Comparison of ENCODE assay signal across 9 mouse cellular contexts in the genomic region with DNA sequence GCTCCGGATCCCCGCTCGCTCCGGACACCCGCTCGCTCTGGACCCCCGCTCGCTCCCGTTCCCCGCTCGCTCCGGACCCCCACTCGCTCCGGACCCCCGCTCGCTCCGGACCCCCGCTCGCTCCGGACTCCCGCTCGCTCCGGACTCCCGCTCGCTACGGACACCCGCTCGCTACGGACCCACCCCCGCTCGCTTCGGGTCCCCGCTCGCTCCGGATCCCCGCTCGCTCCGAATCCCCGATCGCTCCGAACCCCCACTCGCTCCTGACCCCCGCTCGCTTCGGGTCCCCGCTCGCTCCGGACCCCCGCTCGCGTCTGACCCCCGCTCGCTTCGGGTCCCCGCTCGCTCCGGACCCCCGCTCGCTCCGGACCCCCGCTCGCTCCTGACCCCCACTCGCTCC. TPM values are rescaled to one million over a fixed set of nuclear protein-coding genes. Genes with fewer than 3 reads are reported as not detected.
A peak's percentile ranks its signal among the peaks of the same experiment; 100 is the strongest.
DNase-seq lines count a peak whose midpoint lies in the region; ATAC-seq and TF ChIP-seq lines count a peak whose summit lies in the region.
"Not testable (repeated sequence)": the region's sequence is repeated elsewhere in the genome, so short reads cannot be mapped to it uniquely, and the experiment has no call there.
"Had no signal": no experiment of that assay in that cellular context is flagged by ENCODE, and none has a peak within 500 bp of the region (broad histone marks: within the 10 kb centered on the region; RNA-seq: fewer than 3 reads in every experiment).

No protein-coding gene starts in this region.

- peaks cover 14% of the 10 kb centered on the region for H3K4me1 ChIP-seq in forebrain, embryonic 13.5 days
- not testable (repeated sequence) for H3K4me1 ChIP-seq in heart, embryonic 15.5 days (replicated peaks); intestine, embryonic 15.5 days (replicated peaks); liver, embryonic 16.5 days (ENCODE audit: control insufficient read depth, low read depth, low read length); midbrain, embryonic 14.5 days (ENCODE audit: control insufficient read depth, insufficient read depth, low read length); spleen, adult 2 months (ENCODE audit: control insufficient read depth, insufficient read depth, insufficient read length)
- peaks cover 14% of the 10 kb centered on the region for H3K4me1 ChIP-seq in limb, embryonic 10.5 days

- TF ChIP-seq POLR2A in brain, embryonic 14.5 days (IDR thresholded peaks at IDR 0.05; ENCODE audit: borderline replicate concordance, extremely low read depth, insufficient read depth, insufficient read length, poor library complexity, severe bottlenecking); spleen, adult 2 months (IDR thresholded peaks at IDR 0.05; ENCODE audit: low read depth, low read length): not testable (repeated sequence)

- peak overlapping the region; percentile 56 for H3K9ac ChIP-seq in forebrain, embryonic 13.5 days
- peak overlapping the region; percentile 47 for H3K9ac ChIP-seq in heart, embryonic 15.5 days
- H3K9ac ChIP-seq in intestine, embryonic 15.5 days = peak overlapping the region; percentile 44; the same call in 1 of the 2 replicates
- not testable (repeated sequence) for H3K9ac ChIP-seq in liver, embryonic 16.5 days (ENCODE audit: low read depth, low read length)
- H3K9ac ChIP-seq in midbrain, embryonic 14.5 days (replicated peaks; ENCODE audit: low read length) = peak overlapping the region; percentile 49; the same call in 1 of the 2 replicates

- H3K36me3 ChIP-seq in forebrain, embryonic 13.5 days (ENCODE audit: poor library complexity, severe bottlenecking); intestine, embryonic 15.5 days; limb, embryonic 10.5 days; liver, embryonic 16.5 days (ENCODE audit: control insufficient read depth, insufficient read depth); midbrain, embryonic 14.5 days (ENCODE audit: control insufficient read depth, insufficient read depth, low read length); spleen, adult 2 months (ENCODE audit: control insufficient read depth, insufficient read depth, low read length): not testable (repeated sequence)
- peaks cover 60% of the 10 kb centered on the region for H3K36me3 ChIP-seq in heart, embryonic 15.5 days

- H3K4me2 ChIP-seq in forebrain, embryonic 13.5 days = peak overlapping the region; percentile 95
- peak overlapping the region; percentile 73 for H3K4me2 ChIP-seq in heart, embryonic 15.5 days
- peak overlapping the region; percentile 94 for H3K4me2 ChIP-seq in intestine, embryonic 15.5 days (replicated peaks)
- H3K4me2 ChIP-seq in liver, embryonic 16.5 days (ENCODE audit: low read depth, low read length) = peak overlapping the region; percentile 62
- H3K4me2 ChIP-seq in midbrain, embryonic 14.5 days (ENCODE audit: low read length) = peak overlapping the region; percentile 96

- TF ChIP-seq CTCF in brain, embryonic 14.5 days (IDR thresholded peaks at IDR 0.05; ENCODE audit: borderline replicate concordance, extremely low read depth, insufficient read depth, insufficient read length); spleen, adult 2 months (IDR thresholded peaks at IDR 0.05; ENCODE audit: extremely low read depth, insufficient read depth, insufficient read length, insufficient replicate concordance): not testable (repeated sequence)

- H3K27ac ChIP-seq in forebrain, embryonic 13.5 days; heart, embryonic 15.5 days; intestine, embryonic 15.5 days; limb, embryonic 10.5 days; liver, embryonic 16.5 days (ENCODE audit: low read length); midbrain, embryonic 14.5 days (replicated peaks; ENCODE audit: low read depth, low read length); spleen, adult 2 months (ENCODE audit: insufficient read depth, low read length): not testable (repeated sequence)

- peaks cover 74% of the 10 kb centered on the region for H3K27me3 ChIP-seq in forebrain, embryonic 13.5 days
- H3K27me3 ChIP-seq in heart, embryonic 15.5 days = not testable (repeated sequence)
- H3K27me3 ChIP-seq in intestine, embryonic 15.5 days (replicated peaks) = peaks cover 52% of the 10 kb centered on the region
- peaks cover 93% of the 10 kb centered on the region for H3K27me3 ChIP-seq in limb, embryonic 10.5 days (ENCODE audit: low read depth, poor library complexity, severe bottlenecking)
- peaks cover 84% of the 10 kb centered on the region for H3K27me3 ChIP-seq in liver, embryonic 16.5 days (ENCODE audit: control insufficient read depth, insufficient read depth, low read depth, low read length)
- peaks cover 49% of the 10 kb centered on the region for H3K27me3 ChIP-seq in midbrain, embryonic 14.5 days (ENCODE audit: control insufficient read depth, insufficient read depth, low read length)
- H3K27me3 ChIP-seq in spleen, adult 2 months (ENCODE audit: control insufficient read depth, insufficient read depth, low read length) = peaks cover 26% of the 10 kb centered on the region

- H3K4me3 ChIP-seq in forebrain, embryonic 13.5 days = peak overlapping the region; percentile 51
- peak overlapping the region; percentile 52 for H3K4me3 ChIP-seq in heart, embryonic 15.5 days
- H3K4me3 ChIP-seq in intestine, embryonic 15.5 days (replicated peaks) = peak overlapping the region; percentile 46
- H3K4me3 ChIP-seq in limb, embryonic 10.5 days = peak overlapping the region; percentile 51
- peak overlapping the region; percentile 42 for H3K4me3 ChIP-seq in liver, embryonic 16.5 days (ENCODE audit: low read depth, low read length)
- H3K4me3 ChIP-seq in midbrain, embryonic 14.5 days (replicated peaks; ENCODE audit: low read depth, low read length) = peak overlapping the region; percentile 45
- H3K4me3 ChIP-seq in spleen, adult 2 months (ENCODE audit: extremely low read depth, insufficient read depth, insufficient read length) = 0 out of 2 replicates have a peak overlapping the region, but pooled peaks have one; percentile 27

- H3K9me3 ChIP-seq in forebrain, embryonic 13.5 days (replicated peaks); heart, embryonic 15.5 days (replicated peaks); intestine, embryonic 15.5 days; limb, embryonic 10.5 days (replicated peaks); liver, embryonic 16.5 days (replicated peaks; ENCODE audit: control insufficient read depth, low read length); midbrain, embryonic 14.5 days (ENCODE audit: control insufficient read depth, low read length): not testable (repeated sequence)

- peak; percentile 39 for DNase-seq in brain, embryonic 14.5 days (ENCODE audit: low read depth)
- DNase-seq in limb, embryonic 10.5 days (ENCODE audit: low spot score); spleen, adult 2 months (ENCODE audit: low read depth in 1 of 2, low spot score in 2 of 2): not testable (repeated sequence)
- DNase-seq in midbrain, embryonic 14.5 days = peak; percentile 34

- ATAC-seq in forebrain, embryonic 13.5 days; heart, embryonic 15.5 days (replicated peaks; ENCODE audit: insufficient number of reproducible peaks, insufficient read depth, low FRiP score, low read depth); intestine, embryonic 15.5 days; liver, embryonic 16.5 days (ENCODE audit: low read depth); midbrain, embryonic 14.5 days (ENCODE audit: low FRiP score, low TSS enrichment): not testable (repeated sequence)

- WGBS in forebrain, embryonic 13.5 days = 0% methylated on average over 47 of the region's 63 CpGs
- WGBS in heart, embryonic 15.5 days = 11% methylated on average over 61 of the region's 63 CpGs
- under 1% methylated on average over 61 of the region's 63 CpGs for WGBS in intestine, embryonic 15.5 days
- under 1% methylated on average over 63 of the region's 63 CpGs for WGBS in limb, embryonic 10.5 days
- WGBS in liver, embryonic 16.5 days (ENCODE audit: insufficient replicate concordance) = 4% methylated on average over 41 of the region's 63 CpGs
- whole genome bisulfite sequencing in midbrain, embryonic 14.5 days = 0% methylated on average over 61 of the region's 63 CpGs
- 8% methylated on average over 61 of the region's 63 CpGs for WGBS in spleen, adult 2 months

RNA-seq across cellular contexts. Expression of gene Slfn5, which starts 20.0 kb away (rescaled TPM):
- polyA plus RNA-seq in brain, embryonic 14.5 days (2012; rRNA removed) = 0.57 and 1.0 TPM in 2 replicates
- polyA plus RNA-seq in forebrain, embryonic 13.5 days (2015; fragmentation: Nextera tagmentation; extraction: Ambion mirVana) = 0.18 and 0.30 TPM in 2 replicates
- 6.6 and 6.7 TPM in 2 replicates for polyA plus RNA-seq in heart, embryonic 15.5 days (2015; fragmentation: Nextera tagmentation; extraction: Ambion mirVana)
- 1.9 TPM in 2 replicates for polyA plus RNA-seq in intestine, embryonic 15.5 days (2015; fragmentation: Nextera tagmentation; extraction: Ambion mirVana)
- polyA plus RNA-seq in limb, embryonic 10.5 days (2016; fragmentation: Nextera tagmentation; extraction: Ambion mirVana) = 0.31 and 0.46 TPM in 2 replicates
- 1.6 TPM in 2 replicates for polyA plus RNA-seq in liver, embryonic 16.5 days (2015; fragmentation: Nextera tagmentation; extraction: Ambion mirVana)
- 0.98 and 2.6 TPM in 2 replicates for polyA plus RNA-seq in midbrain, embryonic 14.5 days (2014; fragmentation: Nextera tagmentation; extraction: Ambion mirVana)
- 3.1 and 3.4 TPM in 2 replicates for polyA plus RNA-seq in spleen, adult 2 months (2012; rRNA removed)

RNA-seq across cellular contexts. Expression of gene Unc45b, which starts 20.8 kb away (rescaled TPM):
- 1.1 and 1.5 TPM in 2 replicates for polyA plus RNA-seq in brain, embryonic 14.5 days (2012; rRNA removed)
- polyA plus RNA-seq in forebrain, embryonic 13.5 days (2015; fragmentation: Nextera tagmentation; extraction: Ambion mirVana) = 0.25 and 0.40 TPM in 2 replicates
- 169 and 170 TPM in 2 replicates for polyA plus RNA-seq in heart, embryonic 15.5 days (2015; fragmentation: Nextera tagmentation; extraction: Ambion mirVana)
- polyA plus RNA-seq in intestine, embryonic 15.5 days (2015; fragmentation: Nextera tagmentation; extraction: Ambion mirVana) = 1.8 and 2.1 TPM in 2 replicates
- 0.73 and 1.4 TPM in 2 replicates for polyA plus RNA-seq in limb, embryonic 10.5 days (2016; fragmentation: Nextera tagmentation; extraction: Ambion mirVana)
- 1.4 and 2.4 TPM in 2 replicates for polyA plus RNA-seq in liver, embryonic 16.5 days (2015; fragmentation: Nextera tagmentation; extraction: Ambion mirVana)
- 0.32 and 0.84 TPM in 2 replicates for polyA plus RNA-seq in midbrain, embryonic 14.5 days (2014; fragmentation: Nextera tagmentation; extraction: Ambion mirVana)
- polyA plus RNA-seq in spleen, adult 2 months (2012; rRNA removed) = 0.31 and 0.82 TPM in 2 replicates
- polyA plus RNA-seq: erythroblast, embryonic 14.5 days had no signal

RNA-seq across cellular contexts. Expression of gene Nle1, which starts 22.9 kb away (rescaled TPM):
- polyA plus RNA-seq in brain, embryonic 14.5 days (2012; rRNA removed) = 59.1 and 92.3 TPM in 2 replicates
- 28.1 and 35.9 TPM in 2 replicates for polyA plus RNA-seq in forebrain, embryonic 13.5 days (2015; fragmentation: Nextera tagmentation; extraction: Ambion mirVana)
- polyA plus RNA-seq in heart, embryonic 15.5 days (2015; fragmentation: Nextera tagmentation; extraction: Ambion mirVana) = 17.7 and 25.9 TPM in 2 replicates
- 29.9 and 31.7 TPM in 2 replicates for polyA plus RNA-seq in intestine, embryonic 15.5 days (2015; fragmentation: Nextera tagmentation; extraction: Ambion mirVana)
- polyA plus RNA-seq in limb, embryonic 10.5 days (2016; fragmentation: Nextera tagmentation; extraction: Ambion mirVana) = 54.6 and 55.3 TPM in 2 replicates
- polyA plus RNA-seq in liver, embryonic 16.5 days (2015; fragmentation: Nextera tagmentation; extraction: Ambion mirVana) = 9.1 and 10.7 TPM in 2 replicates
- polyA plus RNA-seq in midbrain, embryonic 14.5 days (2014; fragmentation: Nextera tagmentation; extraction: Ambion mirVana) = 24.8 and 28.0 TPM in 2 replicates
- 53.5 and 61.3 TPM in 2 replicates for polyA plus RNA-seq in spleen, adult 2 months (2012; rRNA removed)

RNA-seq across cellular contexts. Expression of gene Fndc8, which starts 39.2 kb away (rescaled TPM):
- polyA plus RNA-seq in brain, embryonic 14.5 days (2012; rRNA removed) = 0.03 TPM in 1 of 2 replicates, not detected in the other
- 0.22 and 0.42 TPM in 2 replicates for polyA plus RNA-seq in forebrain, embryonic 13.5 days (2015; fragmentation: Nextera tagmentation; extraction: Ambion mirVana)
- 0.08 and 0.14 TPM in 2 replicates for polyA plus RNA-seq in heart, embryonic 15.5 days (2015; fragmentation: Nextera tagmentation; extraction: Ambion mirVana)
- polyA plus RNA-seq in intestine, embryonic 15.5 days (2015; fragmentation: Nextera tagmentation; extraction: Ambion mirVana) = 0.15 and 0.23 TPM in 2 replicates
- 0.18 and 0.35 TPM in 2 replicates for polyA plus RNA-seq in limb, embryonic 10.5 days (2016; fragmentation: Nextera tagmentation; extraction: Ambion mirVana)
- 0.09 and 0.12 TPM in 2 replicates for polyA plus RNA-seq in liver, embryonic 16.5 days (2015; fragmentation: Nextera tagmentation; extraction: Ambion mirVana)
- polyA plus RNA-seq in midbrain, embryonic 14.5 days (2014; fragmentation: Nextera tagmentation; extraction: Ambion mirVana) = 0.30 and 0.38 TPM in 2 replicates
- 0.06 and 0.07 TPM in 2 replicates for polyA plus RNA-seq in spleen, adult 2 months (2012; rRNA removed)

RNA-seq across cellular contexts. Expression of gene Rad51d, which starts 40.7 kb away (rescaled TPM):
- polyA plus RNA-seq in brain, embryonic 14.5 days (2012; rRNA removed) = 9.5 and 9.7 TPM in 2 replicates
- polyA plus RNA-seq in forebrain, embryonic 13.5 days (2015; fragmentation: Nextera tagmentation; extraction: Ambion mirVana) = 10.9 and 12.8 TPM in 2 replicates
- 11.9 and 14.1 TPM in 2 replicates for polyA plus RNA-seq in heart, embryonic 15.5 days (2015; fragmentation: Nextera tagmentation; extraction: Ambion mirVana)
- 12.7 and 16.0 TPM in 2 replicates for polyA plus RNA-seq in intestine, embryonic 15.5 days (2015; fragmentation: Nextera tagmentation; extraction: Ambion mirVana)
- 12.8 and 13.7 TPM in 2 replicates for polyA plus RNA-seq in limb, embryonic 10.5 days (2016; fragmentation: Nextera tagmentation; extraction: Ambion mirVana)
- polyA plus RNA-seq in liver, embryonic 16.5 days (2015; fragmentation: Nextera tagmentation; extraction: Ambion mirVana) = 4.1 and 4.7 TPM in 2 replicates
- polyA plus RNA-seq in midbrain, embryonic 14.5 days (2014; fragmentation: Nextera tagmentation; extraction: Ambion mirVana) = 11.4 and 17.2 TPM in 2 replicates
- 10.9 and 11.8 TPM in 2 replicates for polyA plus RNA-seq in spleen, adult 2 months (2012; rRNA removed)

Comparison
In these comparisons a context has a peak if more than half of its experiments do, and no peak if none do; other contexts are left out.
1. RNA of gene Unc45b, which starts 20.8 kb away (polyA plus RNA-seq): 169 to 170 TPM in heart, embryonic 15.5 days; 1.4 to 2.4 TPM in liver, embryonic 16.5 days, 1.8 to 2.1 TPM in intestine, embryonic 15.5 days, 1.1 to 1.5 TPM in brain, embryonic 14.5 days, 0.73 to 1.4 TPM in limb, embryonic 10.5 days, 0.32 to 0.84 TPM in midbrain, embryonic 14.5 days, 0.31 to 0.82 TPM in spleen, adult 2 months and 0.25 to 0.40 TPM in forebrain, embryonic 13.5 days; every median in the first group is over 10 times any median in the second.
2. Peak in every context shown above with its lines, with median percentiles within 50 percentile points of each other: H3K4me2 ChIP-seq and H3K4me3 ChIP-seq.